ENCODE assay signal across 31 mouse cellular contexts in genomic region chr2:93927701-93928437, GRCm38 (mm10). TPM values are rescaled to one million over a fixed set of nuclear protein-coding genes. Genes with fewer than 3 reads are reported as not detected.
DNase-seq lines count a peak whose midpoint lies in the region; ATAC-seq lines count a peak whose summit lies in the region.
"Had no signal": no experiment of that assay in that cellular context is flagged by ENCODE, and none has a peak within 500 bp of the region (broad histone marks: within the 10 kb centered on the region; RNA-seq: fewer than 3 reads in every experiment).

No protein-coding gene starts in this region.

- H3K9me3 ChIP-seq in forebrain, embryonic 15.5 days, result no peaks in the 10 kb centered on the region
- H3K9me3 ChIP-seq: embryonic facial prominence, embryonic 10.5 days; forebrain, embryonic 10.5 days; hindbrain, embryonic 15.5 days; limb, embryonic 13.5 days; liver, embryonic 12.5 days; neural tube, embryonic 12.5 days had no signal

- no peak overlapping the region for H3K4me2 ChIP-seq in forebrain, embryonic 15.5 days (replicated peaks)
- H3K4me2 ChIP-seq: hindbrain, embryonic 15.5 days; limb, embryonic 13.5 days; liver, embryonic 12.5 days; neural tube, embryonic 12.5 days had no signal

- H3K36me3 ChIP-seq in forebrain, embryonic 15.5 days, result no peaks in the 10 kb centered on the region
- H3K36me3 ChIP-seq: embryonic facial prominence, embryonic 10.5 days; forebrain, embryonic 10.5 days; hindbrain, embryonic 15.5 days; limb, embryonic 13.5 days; liver, embryonic 12.5 days; neural tube, embryonic 12.5 days had no signal

- no peak overlapping the region for H3K27ac ChIP-seq in forebrain, embryonic 15.5 days (replicated peaks)
- H3K27ac ChIP-seq: embryonic facial prominence, embryonic 10.5 days; forebrain, embryonic 10.5 days; gastrocnemius, adult 2 months; hindbrain, embryonic 15.5 days; kidney, postnatal 0 days; limb, embryonic 13.5 days; liver, embryonic 12.5 days; neural tube, embryonic 12.5 days had no signal

- no peak overlapping the region for H3K4me3 ChIP-seq in forebrain, embryonic 15.5 days
- H3K4me3 ChIP-seq: embryonic facial prominence, embryonic 10.5 days; forebrain, embryonic 10.5 days; gastrocnemius, adult 2 months; hindbrain, embryonic 15.5 days; limb, embryonic 13.5 days; liver, embryonic 12.5 days; neural tube, embryonic 12.5 days had no signal

- H3K27me3 ChIP-seq in forebrain, embryonic 15.5 days, result no peaks in the 10 kb centered on the region
- H3K27me3 ChIP-seq: hindbrain, embryonic 15.5 days; neural tube, embryonic 12.5 days had no signal

- no peak overlapping the region for H3K9ac ChIP-seq in forebrain, embryonic 15.5 days (replicated peaks)
- H3K9ac ChIP-seq: hindbrain, embryonic 15.5 days; limb, embryonic 13.5 days; liver, embryonic 12.5 days; neural tube, embryonic 12.5 days had no signal

- DNase-seq in left cerebral cortex, adult 18-20 months (ENCODE audit: low spot score in 2 of 2), result peak; percentile 34 to 43
- no peak for DNase-seq in left cerebral cortex, adult 8-10 months (ENCODE audit: low spot score in 2 of 2)
- DNase-seq in 3T3-L1 (ENCODE audit: low read depth, low spot score) (peak; percentile 68), ES-CJ7 (ENCODE audit: low read depth, low spot score) (peak; percentile 95)
- peak; percentile 74 for DNase-seq in brain, adult 2 months (ENCODE audit: low read depth, low spot score)
- DNase-seq in ovary, postnatal 14 days (ENCODE audit: low spot score), result no peak
- DNase-seq: B cell, adult 2 months; cerebellum, adult 11 months; cerebellum, adult 9-11 months; gastrocnemius, adult 2 months; kidney, adult 2 months; layer of hippocampus, adult 9-11 months; lung, adult 2 months; lung, postnatal 14 days; midbrain, embryonic 14.5 days had no signal

- no peaks in the 10 kb centered on the region for H3K4me1 ChIP-seq in forebrain, embryonic 15.5 days
- H3K4me1 ChIP-seq: embryonic facial prominence, embryonic 10.5 days; forebrain, embryonic 10.5 days; hindbrain, embryonic 15.5 days; limb, embryonic 13.5 days; liver, embryonic 12.5 days; neural tube, embryonic 12.5 days had no signal

- WGBS in forebrain, embryonic 15.5 days, result 72% methylated on average over 13 of the region's 13 CpGs

- ATAC-seq in forebrain, embryonic 15.5 days (replicated peaks), result no peak
- ATAC-seq: activated CD4-positive, CD25-positive, alpha-beta regulatory T cell, adult 4 months; liver, embryonic 12.5 days had no signal

RNA-seq across cellular contexts. Expression of gene Gm13889, which starts 29.1 kb away (rescaled TPM):
- total RNA-seq in left cerebral cortex, adult 18-20 months (2021), result 10 to 100 TPM; 54.6 to 63.1 TPM
- total RNA-seq in left cerebral cortex, adult 8-10 months (2022), result 10 to 100 TPM; 36.9 to 47.4 (median 41.8) TPM
- polyA plus RNA-seq in forebrain, embryonic 15.5 days (2015; fragmentation: Nextera tagmentation; extraction: Ambion mirVana), result 24.2 and 26.7 TPM in 2 replicates
- total RNA-seq: CH12.LX; hematopoietic stem cell, adult 5-6 weeks; megakaryocyte-erythroid progenitor cell, adult 5-6 weeks had no signal
- polyA plus RNA-seq: activated CD4-positive, CD25-positive, alpha-beta regulatory T cell, adult 4 months had no signal

RNA-seq across cellular contexts. Expression of gene Accsl, which starts 58.9 kb away (rescaled TPM):
- total RNA-seq in left cerebral cortex, adult 18-20 months (2021), result under 1 TPM in 1 of 2 experiments, not detected in 1; 0.21 TPM
- 1 to 10 TPM in 1 of 4 experiments, under 1 TPM in 1, not detected in 2; 0.21 to 1.1 TPM for total RNA-seq in left cerebral cortex, adult 8-10 months (2022)
- 0.45 and 0.66 TPM in 2 replicates for polyA plus RNA-seq in forebrain, embryonic 15.5 days (2015; fragmentation: Nextera tagmentation; extraction: Ambion mirVana)
- total RNA-seq: common myeloid progenitor, adult 5-6 weeks; gastrocnemius, adult 2 months; hematopoietic stem cell, adult 5-6 weeks; megakaryocyte-erythroid progenitor cell, adult 5-6 weeks had no signal
- polyA plus RNA-seq: activated CD4-positive, CD25-positive, alpha-beta regulatory T cell, adult 4 months; forebrain, embryonic 10.5 days; heart, embryonic 16.5 days; intestine, embryonic 14.5 days; kidney, postnatal 0 days; limb, embryonic 13.5 days; liver, embryonic 12.5 days; lung, adult 2 months; testis, adult 2 months had no signal

Comparison
In these comparisons a context has a peak if more than half of its experiments do, and no peak if none do; other contexts are left out.
1. DNase-seq: peak in left cerebral cortex, adult 18-20 months (2 of 2), 3T3-L1 (single experiment), ES-CJ7 (single experiment) and brain, adult 2 months (single experiment); none in left cerebral cortex, adult 8-10 months (0 of 2) and ovary, postnatal 14 days (single experiment).